ENCODE assay signal across 10 mouse cellular contexts in the genomic region with DNA sequence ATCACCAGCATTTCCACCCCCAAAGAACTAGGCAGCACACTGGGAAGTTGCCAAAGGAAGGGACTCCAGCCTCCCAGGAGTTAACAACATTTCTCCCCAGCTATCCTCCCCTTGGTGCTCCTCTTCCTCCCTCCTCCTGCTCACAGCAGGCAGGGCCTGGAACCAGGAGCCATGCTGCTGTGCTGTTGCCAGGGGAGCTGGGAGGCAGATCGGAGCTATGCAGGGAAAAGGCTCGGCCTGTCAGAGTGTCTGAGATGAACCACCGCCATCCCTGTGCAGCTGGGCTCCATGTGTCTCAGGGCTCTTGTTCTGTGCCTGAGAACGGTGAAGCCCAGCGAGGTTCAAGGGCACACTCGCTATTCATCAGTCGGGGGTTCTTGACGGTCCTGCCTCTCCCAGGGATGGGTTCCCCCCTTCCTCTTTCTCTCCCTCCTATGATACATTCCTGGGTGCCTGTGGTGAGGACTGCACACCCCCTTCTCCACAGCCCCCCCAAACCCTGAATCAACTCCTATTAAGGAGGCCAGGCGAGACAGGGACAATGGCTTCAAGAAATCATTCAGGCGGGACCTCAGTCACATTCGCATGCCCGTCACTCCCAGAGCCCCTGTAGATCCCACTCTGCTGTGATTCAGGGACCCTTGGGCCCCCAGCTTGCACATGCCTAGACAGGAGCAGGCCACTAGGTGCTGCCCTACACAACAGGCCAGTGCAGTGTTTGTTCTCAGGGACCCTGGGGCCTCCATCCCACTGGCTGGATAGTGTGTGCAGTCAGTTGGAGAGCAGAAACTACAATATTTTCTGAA.
DNase-seq lines count a peak whose midpoint lies in the region; ATAC-seq lines count a peak whose summit lies in the region.
"Had no signal": no experiment of that assay in that cellular context is flagged by ENCODE, and none has a peak within 500 bp of the region (broad histone marks: within the 10 kb centered on the region; RNA-seq: fewer than 3 reads in every experiment).

No protein-coding gene starts in this region.

- peaks cover 88% of the 10 kb centered on the region for H3K4me1 ChIP-seq in forebrain, embryonic 15.5 days
- H3K4me1 ChIP-seq in midbrain, embryonic 13.5 days (replicated peaks): peaks cover 95% of the 10 kb centered on the region
- peaks cover 11% of the 10 kb centered on the region for H3K4me1 ChIP-seq in kidney, embryonic 16.5 days (ENCODE audit: insufficient read depth, low read length)
- H3K4me1 ChIP-seq in kidney, embryonic 15.5 days: peaks cover 15% of the 10 kb centered on the region

- no peak; the same call in 1 of the 2 replicates for ATAC-seq in forebrain, embryonic 15.5 days (replicated peaks)
- peak; percentile 74 for ATAC-seq in midbrain, embryonic 13.5 days
- ATAC-seq in kidney, embryonic 16.5 days (ENCODE audit: low FRiP score, low TSS enrichment): no peak
- no peak for ATAC-seq in activated CD4-positive, CD25-positive, alpha-beta regulatory T cell, adult 4 months
- ATAC-seq in kidney, embryonic 15.5 days (replicated peaks; ENCODE audit: low FRiP score): no peak

- H3K27me3 ChIP-seq in forebrain, embryonic 15.5 days: no peaks in the 10 kb centered on the region
- H3K27me3 ChIP-seq in midbrain, embryonic 13.5 days: peaks cover 42% of the 10 kb centered on the region
- peaks cover 95% of the 10 kb centered on the region for H3K27me3 ChIP-seq in kidney, embryonic 16.5 days (ENCODE audit: insufficient read depth, low read length)
- peaks cover 97% of the 10 kb centered on the region for H3K27me3 ChIP-seq in kidney, embryonic 15.5 days

- peak overlapping the region; percentile 100 for H3K27ac ChIP-seq in forebrain, embryonic 15.5 days (replicated peaks)
- H3K27ac ChIP-seq in midbrain, embryonic 13.5 days: peak overlapping the region; percentile 95
- H3K27ac ChIP-seq in kidney, embryonic 16.5 days (ENCODE audit: low read length): no peak overlapping the region
- no peak overlapping the region for H3K27ac ChIP-seq in kidney, embryonic 15.5 days
- H3K27ac ChIP-seq: kidney, postnatal 0 days had no signal

- peak; percentile 82 for DNase-seq in brain, adult 2 months (ENCODE audit: low read depth, low spot score)
- peak; percentile 52 to 67 for DNase-seq in cerebellum, postnatal 10 days
- no peak for DNase-seq in gastrocnemius, adult 8-10 months (ENCODE audit: low spot score in 2 of 2)
- DNase-seq: lung, adult 2 months had no signal

- 1% methylated on average over 12 of the region's 12 CpGs for WGBS in forebrain, embryonic 15.5 days
- WGBS in midbrain, embryonic 13.5 days: 5% methylated on average over 12 of the region's 12 CpGs
- WGBS in kidney, embryonic 16.5 days: 18% methylated on average over 12 of the region's 12 CpGs
- WGBS in kidney, embryonic 15.5 days: 9% methylated on average over 12 of the region's 12 CpGs

- peak overlapping the region; percentile 37 for H3K9ac ChIP-seq in forebrain, embryonic 15.5 days (replicated peaks)
- H3K9ac ChIP-seq in midbrain, embryonic 13.5 days (replicated peaks): 0 out of 2 replicates have a peak overlapping the region, but pooled peaks have one; percentile 30
- no peak overlapping the region for H3K9ac ChIP-seq in kidney, embryonic 16.5 days (replicated peaks; ENCODE audit: low read length)
- H3K9ac ChIP-seq in kidney, embryonic 15.5 days: no peak overlapping the region

- no peaks in the 10 kb centered on the region for H3K9me3 ChIP-seq in forebrain, embryonic 15.5 days
- no peaks in the 10 kb centered on the region for H3K9me3 ChIP-seq in midbrain, embryonic 13.5 days
- H3K9me3 ChIP-seq in kidney, embryonic 16.5 days (ENCODE audit: low read length): no peaks in the 10 kb centered on the region
- no peaks in the 10 kb centered on the region for H3K9me3 ChIP-seq in kidney, embryonic 15.5 days (replicated peaks)

- H3K36me3 ChIP-seq in forebrain, embryonic 15.5 days: peaks cover 51% of the 10 kb centered on the region
- peaks cover 22% of the 10 kb centered on the region for H3K36me3 ChIP-seq in midbrain, embryonic 13.5 days
- no peaks in the 10 kb centered on the region for H3K36me3 ChIP-seq in kidney, embryonic 16.5 days (ENCODE audit: insufficient read depth, low read length)
- no peaks in the 10 kb centered on the region for H3K36me3 ChIP-seq in kidney, embryonic 15.5 days

- no peak overlapping the region for H3K4me3 ChIP-seq in forebrain, embryonic 15.5 days
- no peak overlapping the region for H3K4me3 ChIP-seq in midbrain, embryonic 13.5 days (replicated peaks)
- H3K4me3 ChIP-seq in kidney, embryonic 16.5 days (ENCODE audit: low read length): no peak overlapping the region
- no peak overlapping the region for H3K4me3 ChIP-seq in kidney, embryonic 15.5 days (replicated peaks)

- H3K4me2 ChIP-seq in forebrain, embryonic 15.5 days (replicated peaks): no peak overlapping the region
- no peak overlapping the region for H3K4me2 ChIP-seq in midbrain, embryonic 13.5 days (replicated peaks)
- H3K4me2 ChIP-seq in kidney, embryonic 16.5 days (replicated peaks; ENCODE audit: low read depth, low read length): no peak overlapping the region
- no peak overlapping the region for H3K4me2 ChIP-seq in kidney, embryonic 15.5 days

Comparison
In these comparisons a context has a peak if more than half of its experiments do, and no peak if none do; other contexts are left out.
1. DNase-seq: peak in brain, adult 2 months (single experiment) and cerebellum, postnatal 10 days (2 of 2); none in gastrocnemius, adult 8-10 months (0 of 2).
2. H3K27ac ChIP-seq: peak in forebrain, embryonic 15.5 days (single experiment) and midbrain, embryonic 13.5 days (single experiment); none in kidney, embryonic 16.5 days (single experiment) and kidney, embryonic 15.5 days (single experiment).
3. H3K9ac ChIP-seq: peak in forebrain, embryonic 15.5 days (single experiment) and midbrain, embryonic 13.5 days (single experiment); none in kidney, embryonic 16.5 days (single experiment) and kidney, embryonic 15.5 days (single experiment).